Mouse (Mus musculus) left cerebral cortex, postnatal 14 days (tissue): ENCODE data around the gene Thsd1. TPM values are rescaled to one million over a fixed set of nuclear protein-coding genes. Genes with fewer than 3 reads are reported as not detected.

Experiments
- DNase-seq, 2 experiments: peaks; one replicate each; pipeline ENCODE4 v3.0.0; 2021 to 2022; ENCODE audit warnings: low spot score in 2 of 2, mixed read lengths in 1 of 2
- intact Hi-C: fragments of 180-260 bp; cut with DNase I; formaldehyde crosslinking; loops from one replicate; pipeline ENCODE4 v1.15.1; 2025
- long read RNA-seq, 2 experiments: library from polyadenylated mRNA; stranded (forward); transcript quantifications; one replicate each; pipeline ENCODE4 v2.0.0; 2021
- total RNA-seq, 2 experiments: library from RNA; stranded (reverse); gene quantifications; 2 replicates each; pipeline ENCODE4 v1.2.3; 2021

The Thsd1 gene
- 1 to 10 TPM; 5.7 to 5.9 TPM for total RNA-seq
- long read RNA-seq, experiment 1, full-length matches to known transcripts = 3 of 5 reads
- long read RNA-seq, experiment 1, partial matches to known transcripts = 0 of 5 reads
- long read RNA-seq, experiment 1, other reads (novel, unspliced or antisense) = 2 of 5 reads
- long read RNA-seq, experiment 2, full-length matches to known transcripts = 8 of 10 reads
- long read RNA-seq, experiment 2, partial matches to known transcripts = 0 of 10 reads
- long read RNA-seq, experiment 2, other reads (novel, unspliced or antisense) = 2 of 10 reads

DNA sequence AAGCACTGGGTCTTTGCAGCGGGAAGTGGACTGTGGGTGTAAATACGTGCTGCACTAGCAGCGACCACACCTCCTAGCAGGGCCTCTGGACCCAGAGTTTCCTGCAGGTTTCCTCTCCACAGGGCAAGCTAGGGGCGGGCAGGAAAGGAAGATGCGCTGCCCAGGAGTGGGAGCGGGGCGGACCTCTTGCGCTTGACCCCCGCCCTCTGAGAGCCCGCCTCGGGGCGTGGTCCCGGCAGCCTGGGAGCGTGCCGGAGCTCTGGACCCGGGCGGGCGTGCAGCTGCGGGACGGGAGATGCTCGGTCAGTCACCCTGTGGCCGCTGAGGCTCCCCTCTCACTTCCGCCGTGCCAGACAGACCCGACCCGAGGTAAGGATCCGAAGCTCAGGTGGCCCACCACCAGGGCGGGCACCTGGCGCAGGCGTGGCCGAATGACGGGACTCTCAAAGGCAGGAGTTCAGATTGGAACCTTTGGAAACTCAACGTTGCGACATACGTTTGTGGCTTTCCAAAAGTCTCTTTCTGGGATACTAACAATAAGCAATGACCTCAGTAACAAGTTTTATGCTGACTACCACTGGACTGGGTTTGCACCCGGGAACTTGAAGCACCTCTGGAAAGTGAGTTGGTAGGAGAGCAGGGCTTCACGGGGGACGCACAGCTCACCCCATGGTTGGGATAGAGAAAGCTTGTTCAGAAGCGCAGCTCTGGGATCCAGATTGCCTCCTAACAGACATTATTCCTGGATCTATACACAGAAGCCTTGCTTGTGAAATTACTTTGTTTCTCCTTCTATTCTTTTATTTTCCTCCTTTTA is at the start of gene Thsd1:
Thsd1 (plus strand) TSS at position 253 of the 817 bp plus-strand sequence.
- DNase-seq = no peak
- intact Hi-C loops = no loop called here

DNA sequence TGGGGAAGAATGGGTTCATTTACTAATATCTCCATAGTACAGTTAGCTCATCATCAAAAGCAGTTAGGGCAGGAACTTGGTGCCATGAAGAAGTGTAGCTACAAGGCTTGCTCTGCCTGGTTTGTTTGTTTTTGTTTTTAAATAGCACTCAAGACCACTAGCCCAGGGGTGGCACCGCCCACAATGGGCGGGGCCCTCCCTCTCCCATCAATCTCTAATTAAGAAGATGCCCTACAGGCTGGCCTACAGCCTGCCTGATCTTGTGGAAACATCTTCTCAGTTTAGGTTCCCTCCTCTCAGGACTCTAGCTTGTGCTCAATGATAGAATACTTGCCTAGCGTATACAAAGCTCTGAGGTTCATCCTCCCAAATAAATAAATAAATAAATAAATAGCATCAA is 42.2 kb upstream of the Thsd1 start:
- DNase-seq = no peak
- intact Hi-C loops = no loop called here

DNA sequence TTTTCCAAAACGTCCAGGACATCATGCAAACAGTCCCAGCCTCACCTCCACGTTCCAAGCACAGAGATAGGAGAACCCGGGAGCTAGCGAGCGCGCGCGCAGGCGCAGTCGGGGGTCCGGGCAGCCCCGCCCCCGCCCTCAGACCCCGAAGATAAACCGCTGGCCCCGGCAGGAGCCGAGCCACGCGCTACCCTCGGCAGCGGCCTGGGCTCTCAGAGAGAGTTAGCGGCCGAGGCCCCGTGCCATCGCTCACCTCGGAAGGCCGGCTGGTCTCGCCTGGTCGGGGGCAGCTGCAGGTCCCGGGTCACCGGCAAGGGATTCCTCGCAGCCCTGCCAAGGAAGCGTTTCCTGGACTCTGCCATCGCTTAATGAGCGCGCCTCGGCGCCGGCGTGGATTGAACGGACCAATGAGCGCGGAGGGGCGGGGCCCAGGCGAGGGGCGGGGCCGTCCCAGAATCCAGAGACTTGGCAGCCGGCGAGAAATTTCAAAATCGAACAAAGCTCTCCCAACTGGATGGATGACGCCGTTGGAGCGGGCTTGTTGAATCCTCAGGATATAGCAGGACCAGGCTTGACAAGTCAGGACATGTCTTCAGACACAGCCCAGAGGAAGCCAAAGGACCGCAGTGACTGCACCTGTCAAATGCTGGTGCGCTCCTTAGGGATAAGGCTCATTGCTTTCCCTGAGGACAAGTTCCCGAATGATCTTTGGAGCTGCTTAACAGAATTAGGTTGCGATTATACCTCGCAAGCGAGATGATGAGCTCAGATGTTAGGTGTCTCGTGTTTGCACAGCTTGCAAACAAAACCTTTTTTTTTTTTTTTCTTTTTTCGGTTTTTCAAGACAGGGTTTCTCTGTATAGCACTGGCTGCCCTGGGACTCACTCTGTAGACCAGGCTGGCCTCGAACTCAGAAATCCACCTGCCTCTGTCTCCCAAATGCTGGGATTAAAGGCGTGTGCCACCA is 41.4 kb upstream of the Thsd1 start, which contains the start of gene Ckap2:
Ckap2 (minus strand) TSS at position 389 of the 967 bp plus-strand sequence.
- intact Hi-C loops = no loop called here
- peak; percentile 80 to 87 for DNase-seq

DNA sequence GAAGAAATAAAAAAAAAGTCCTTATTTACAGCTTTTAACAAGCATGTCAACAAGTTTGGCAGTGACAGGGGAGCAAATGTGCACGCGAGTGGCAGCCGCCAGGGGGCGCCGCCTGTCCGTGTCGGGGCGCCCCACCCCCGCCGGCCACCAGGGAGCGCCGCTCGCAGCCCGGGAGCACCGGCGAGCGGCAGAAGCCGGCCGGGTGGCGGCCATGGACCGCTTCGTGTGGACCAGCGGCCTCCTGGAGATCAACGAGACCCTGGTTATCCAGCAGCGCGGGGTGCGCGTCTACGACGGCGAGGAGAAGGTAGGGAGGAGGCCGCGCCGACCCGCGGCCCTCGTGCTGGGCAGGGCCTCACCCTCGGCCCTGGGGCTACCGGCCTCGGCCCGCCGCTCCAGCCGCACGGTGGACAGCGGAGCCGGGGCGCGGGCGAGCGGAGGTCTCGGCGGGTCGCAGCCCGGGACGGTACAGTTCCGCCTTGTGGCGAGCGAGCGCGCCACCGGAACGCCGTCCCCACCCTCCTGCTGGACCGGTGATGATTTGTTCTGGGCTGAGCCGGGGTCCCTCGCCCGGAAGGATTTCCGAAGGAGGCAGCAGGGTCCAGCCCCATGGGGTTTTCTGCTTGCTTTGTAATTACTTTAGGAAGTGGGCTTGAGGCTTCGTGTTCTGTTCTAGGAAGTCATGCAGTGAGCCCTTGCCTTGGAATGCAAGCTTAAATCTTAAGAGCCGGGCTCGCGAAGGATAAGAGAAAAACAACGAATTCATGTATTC is 34.3 kb upstream of the Thsd1 start, which contains the start of gene Vps36:
Vps36 (plus strand) TSS at position 150 of the 772 bp plus-strand sequence.
- intact Hi-C loops = loop anchor here (2.0 to 5.0 kb wide), 2 partner anchors 204 to 218 kb away; partner anchors contain the start of genes Mrps31 and Slc25a15
- DNase-seq = peak; percentile 86 to 88

DNA sequence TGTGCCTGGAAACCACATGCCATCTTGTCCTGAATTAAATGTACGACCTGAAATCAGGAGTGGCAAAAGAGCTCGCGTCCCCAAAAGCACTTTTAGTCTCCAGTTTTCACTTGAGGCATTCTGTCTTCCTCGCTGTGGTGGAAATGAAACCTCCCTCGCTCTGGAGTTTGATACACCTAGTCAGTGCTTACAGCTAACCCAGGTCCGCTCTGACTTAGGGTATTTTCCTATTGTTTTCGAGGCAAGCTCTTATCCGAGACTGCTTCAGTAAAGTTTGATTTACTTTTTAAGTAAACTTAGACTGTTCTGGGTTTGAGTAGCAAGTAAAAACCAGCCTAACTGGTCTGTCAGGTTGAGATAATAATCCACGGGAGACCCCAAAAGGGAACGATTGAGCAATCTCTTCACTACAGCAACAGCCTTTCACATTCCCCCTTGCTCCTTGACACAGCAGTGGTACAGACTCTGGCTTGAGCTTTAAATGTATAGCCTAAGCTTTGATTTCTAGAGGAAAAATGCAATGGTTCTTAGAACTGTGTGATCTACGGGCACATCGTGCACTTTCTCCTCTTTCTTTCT is 33.6 kb upstream of the Thsd1 start:
- intact Hi-C loops = loop anchor here (2.0 to 5.0 kb wide), 2 partner anchors 204 to 217 kb away; partner anchors contain the start of genes Mrps31 and Slc25a15
- DNase-seq = no peak

DNA sequence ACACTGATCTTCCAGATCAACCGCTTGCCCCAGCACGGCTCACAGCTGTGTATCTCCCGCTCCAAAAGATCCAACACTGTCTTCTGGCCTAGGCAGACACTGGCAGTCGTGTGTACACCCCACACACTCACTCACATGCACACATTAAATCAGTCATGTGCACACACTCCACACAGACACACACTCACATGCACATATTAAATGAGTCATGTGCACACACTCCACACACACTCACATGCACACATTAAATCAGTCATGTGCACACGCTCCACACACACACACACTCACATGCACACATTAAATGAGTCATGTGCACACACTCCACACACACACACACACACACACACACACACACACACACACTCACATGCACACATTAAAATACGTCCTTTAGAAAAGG is 29.2 kb upstream of the Thsd1 start:
- no peak for DNase-seq
- intact Hi-C loops = no loop called here

DNA sequence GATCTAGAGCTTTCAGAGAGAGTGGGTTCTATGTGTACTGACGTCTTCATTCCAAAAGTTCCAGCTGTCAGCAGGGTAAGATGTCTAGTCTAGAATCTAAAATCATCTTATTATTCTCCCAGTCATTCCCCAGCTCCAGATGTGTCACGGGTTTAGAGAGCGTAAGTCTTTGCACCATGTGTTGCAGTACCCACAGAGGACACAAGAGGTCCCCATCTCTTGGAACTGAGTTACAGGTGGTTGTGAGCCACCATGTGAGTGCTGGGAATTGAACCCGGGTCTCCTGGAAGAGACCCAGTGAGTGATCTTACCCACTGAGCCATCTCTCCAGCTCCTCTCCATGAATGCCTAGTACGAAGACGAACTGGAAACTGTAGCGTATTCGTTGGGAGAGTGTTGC is 27.6 kb upstream of the Thsd1 start:
- no peak for DNase-seq
- intact Hi-C loops = no loop called here

DNA sequence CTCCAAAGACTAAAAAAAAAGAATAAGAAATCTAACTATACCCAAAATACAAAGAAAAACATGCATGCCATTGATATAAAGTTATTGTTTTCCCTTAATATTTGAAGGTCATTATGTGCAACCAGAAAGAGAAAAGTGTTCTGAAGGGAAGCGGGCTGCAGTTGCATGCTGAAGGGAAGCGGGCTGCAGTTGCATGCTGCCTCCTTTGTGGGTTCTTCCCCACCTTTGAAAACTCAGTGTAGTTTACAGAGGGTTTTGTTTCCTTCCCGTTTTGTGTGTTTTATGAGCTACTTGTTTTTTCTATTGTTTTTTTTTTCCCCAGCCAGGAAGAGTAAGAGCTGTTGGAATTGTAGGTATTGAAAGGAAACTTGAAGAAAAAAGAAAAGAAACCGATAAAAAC is 19.6 kb upstream of the Thsd1 start:
- intact Hi-C loops = no loop called here
- DNase-seq = no peak

DNA sequence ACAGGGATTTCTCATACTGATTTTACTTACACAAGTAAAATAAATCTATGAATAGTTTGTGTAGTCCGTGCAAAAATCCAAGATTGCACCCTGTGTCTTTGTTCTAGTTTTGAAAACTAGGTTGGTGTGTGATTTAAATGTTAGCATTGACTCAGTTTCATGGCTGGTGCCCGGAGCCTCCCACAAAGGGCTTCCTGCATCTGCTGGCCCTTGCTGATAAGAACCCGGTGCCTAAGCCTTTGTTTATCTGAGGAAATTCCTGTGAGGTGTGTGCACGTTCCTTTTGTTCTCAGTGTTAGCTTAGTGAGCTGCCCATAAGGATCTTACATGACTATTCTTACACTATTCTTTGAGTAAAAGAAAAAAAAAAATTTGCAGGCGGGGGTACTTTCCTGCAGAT is 18.1 kb upstream of the Thsd1 start:
- intact Hi-C loops = no loop called here

DNA sequence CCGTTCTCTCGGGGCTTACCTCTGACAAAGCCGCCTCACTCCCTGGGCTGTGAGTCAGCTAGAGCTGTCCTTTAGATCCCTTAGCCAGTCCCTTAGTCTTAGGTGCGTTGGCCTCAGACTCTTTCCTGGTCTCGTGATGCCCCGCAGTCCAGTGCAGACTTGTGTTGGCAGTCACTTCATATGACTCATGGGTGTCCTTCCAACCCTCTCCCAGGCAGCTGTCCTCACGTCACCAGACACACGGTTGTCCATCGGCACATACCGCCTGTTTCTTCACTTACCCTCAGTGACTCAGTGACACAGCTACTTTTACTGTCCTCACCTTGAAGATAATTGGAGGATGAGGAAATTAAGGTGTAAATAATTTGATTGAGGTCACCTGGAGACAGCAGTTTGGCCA is 12.3 kb upstream of the Thsd1 start:
- DNase-seq = no peak
- intact Hi-C loops = no loop called here

More for the DNA sequence above, 18.1 kb upstream of the Thsd1 start:
- DNase-seq = no peak

DNA sequence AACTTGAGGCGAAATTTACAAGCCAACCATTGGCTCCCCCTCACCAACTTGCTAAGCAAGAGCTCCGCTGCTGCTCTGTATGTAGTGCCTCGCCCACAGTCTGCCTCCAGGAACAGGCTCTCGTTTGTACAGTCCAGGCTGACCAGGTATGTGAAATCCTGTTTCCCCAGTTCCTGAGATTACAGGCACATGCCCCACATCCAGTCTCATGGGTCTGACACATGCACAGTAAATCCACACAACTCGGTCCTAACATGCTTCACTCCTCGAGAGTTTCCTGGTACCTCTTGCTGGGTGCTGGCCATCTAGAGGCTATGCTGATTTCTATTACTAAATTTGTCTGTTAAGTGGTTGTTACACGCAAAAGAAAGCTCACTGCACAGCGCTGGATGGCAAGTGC is 752 bp upstream of the Thsd1 start:
- no peak for DNase-seq
- intact Hi-C loops = no loop called here

DNA sequence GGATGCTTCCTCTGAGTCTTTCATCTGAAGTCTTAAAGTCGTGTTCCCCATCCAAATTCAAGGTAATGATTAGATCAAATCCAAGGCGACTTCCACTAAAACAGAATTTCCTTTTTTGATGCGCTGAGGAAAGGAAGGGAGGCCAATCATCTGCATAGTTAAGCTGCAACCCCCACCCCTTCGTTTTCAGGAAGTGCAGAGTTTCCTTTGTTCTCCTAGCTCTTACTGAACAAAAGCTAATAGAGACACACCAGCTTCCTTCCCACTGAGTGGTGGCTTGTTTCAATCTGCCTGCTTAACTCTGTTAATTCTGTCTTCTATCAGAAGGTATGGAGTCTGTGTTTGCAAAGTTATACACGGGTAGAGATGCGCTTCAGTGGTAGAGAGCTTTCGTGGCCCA is 1.5 kb downstream of the Thsd1 start:
- intact Hi-C loops = no loop called here

DNA sequence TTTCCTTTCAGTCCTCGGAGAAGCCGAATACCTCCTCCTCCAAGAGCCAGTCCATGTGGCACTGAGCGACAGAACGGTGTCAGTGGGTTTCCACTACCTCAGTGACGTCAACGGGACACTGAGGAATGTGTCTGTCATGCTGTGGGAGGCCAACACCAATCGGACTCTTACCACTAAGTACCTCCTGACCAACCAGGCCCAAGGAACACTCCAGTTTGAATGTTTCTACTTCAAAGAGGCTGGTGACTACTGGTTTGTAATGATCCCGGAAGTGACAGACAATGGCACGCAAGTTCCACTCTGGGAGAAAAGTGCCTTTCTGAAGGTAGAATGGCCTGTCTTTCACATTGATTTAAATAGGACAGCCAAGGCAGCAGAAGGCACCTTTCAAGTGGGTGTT is 15.9 kb downstream of the Thsd1 start:
- no peak for DNase-seq
- intact Hi-C loops = no loop called here

More for the DNA sequence above, 1.5 kb downstream of the Thsd1 start:
- no peak for DNase-seq

DNA sequence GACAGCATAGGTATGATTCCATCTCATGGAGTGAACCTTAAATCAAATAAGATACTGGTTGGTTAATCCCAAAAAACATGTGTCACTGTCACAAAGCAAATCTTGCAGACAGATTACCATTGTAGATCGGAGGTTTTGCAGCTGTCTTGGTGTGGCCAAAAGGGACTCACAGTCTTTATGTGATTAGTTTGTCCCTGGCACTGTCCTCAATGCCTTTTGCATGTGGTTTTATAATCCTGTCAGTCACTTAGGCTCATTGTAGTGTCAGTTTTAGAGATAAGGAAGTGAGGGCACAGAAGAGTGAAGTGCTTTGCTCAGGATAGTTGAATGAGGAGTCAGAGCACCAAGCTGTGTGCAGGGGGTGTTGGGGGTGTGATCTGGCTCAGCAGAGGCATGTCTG is 18.6 kb downstream of the Thsd1 start:
- intact Hi-C loops = no loop called here
- no peak for DNase-seq

DNA sequence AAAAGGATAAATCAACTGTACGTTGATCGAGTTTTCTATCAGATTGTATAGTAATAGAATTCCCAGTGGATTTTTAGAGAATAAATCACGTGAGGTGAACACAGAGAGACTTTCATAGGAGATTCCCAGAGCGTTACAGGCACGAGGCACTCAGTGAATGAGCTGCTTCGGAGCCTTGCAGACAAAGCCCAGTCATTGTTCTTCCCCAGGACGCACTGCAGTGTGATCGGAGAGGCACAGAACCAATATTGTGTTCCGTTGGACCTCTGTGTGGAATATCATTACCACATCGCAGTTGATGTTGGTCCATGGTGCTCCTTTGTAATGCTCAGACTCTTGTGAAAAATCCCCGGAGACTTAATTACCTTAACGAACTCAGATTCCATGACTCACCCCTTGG is 20.8 kb downstream of the Thsd1 start:
- no peak for DNase-seq
- intact Hi-C loops = no loop called here

DNA sequence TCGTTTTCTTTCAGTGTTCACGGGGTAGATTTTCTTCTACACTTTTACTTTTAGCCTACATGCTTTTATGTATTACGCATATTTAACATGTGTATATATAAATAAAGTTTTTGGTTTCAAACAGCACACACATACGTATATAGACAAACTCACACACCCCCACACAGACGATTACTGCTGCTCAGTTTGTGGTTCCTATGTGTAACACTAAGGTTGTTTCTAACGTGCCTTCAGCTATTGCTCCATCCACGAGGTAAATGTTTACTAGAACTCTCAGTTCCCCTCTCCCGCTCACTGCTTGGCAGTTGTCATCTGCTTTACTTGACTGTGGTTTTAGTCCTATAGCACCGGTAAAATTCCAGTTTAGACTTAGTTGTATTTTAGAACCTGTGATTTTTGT is 22.0 kb downstream of the Thsd1 start:
- intact Hi-C loops = no loop called here
- DNase-seq = no peak

DNA sequence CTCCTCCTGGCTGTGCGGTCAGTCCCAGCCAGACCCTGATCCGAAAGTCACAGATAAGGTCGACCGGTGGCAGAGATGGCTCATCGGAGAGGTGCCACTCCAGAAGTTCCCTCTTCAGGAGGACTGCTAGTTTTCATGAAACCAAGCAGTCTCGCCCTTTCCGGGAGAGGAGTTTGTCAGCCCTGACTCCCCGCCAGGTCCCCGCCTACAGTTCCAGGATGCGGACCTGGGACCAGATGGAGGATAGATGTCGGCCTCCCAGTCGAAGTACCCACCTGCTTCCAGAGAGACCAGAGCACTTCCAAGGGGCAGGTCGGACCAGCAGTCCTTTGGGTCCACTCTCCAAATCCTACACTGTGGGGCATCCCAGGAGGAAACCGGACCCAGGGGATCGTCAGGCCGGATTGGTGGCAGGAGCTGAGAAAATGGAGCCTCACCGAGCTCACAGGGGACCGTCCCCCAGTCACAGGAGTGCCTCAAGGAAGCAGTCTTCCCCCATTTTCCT is 31.9 kb downstream of the Thsd1 start:
- no peak for DNase-seq
- intact Hi-C loops = no loop called here

DNA sequence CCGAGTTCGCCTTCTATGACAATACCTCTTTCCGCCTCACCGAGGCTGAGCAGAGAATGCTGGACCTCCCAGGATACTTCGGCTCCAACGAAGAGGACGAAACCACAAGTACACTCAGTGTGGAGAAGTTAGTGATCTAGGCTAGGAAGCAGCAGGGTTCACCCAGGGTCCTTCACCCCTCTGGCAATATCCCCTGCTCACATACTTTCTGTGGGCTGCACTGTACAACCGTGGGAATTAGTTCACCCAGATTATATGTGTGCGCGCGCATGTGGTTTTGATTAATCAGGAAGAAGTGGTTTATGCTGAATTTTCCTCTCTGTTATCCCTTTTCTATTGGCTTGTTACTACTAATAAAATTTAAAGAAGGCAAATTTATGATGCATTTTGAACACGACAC is 32.4 kb downstream of the Thsd1 start:
- DNase-seq = no peak
- intact Hi-C loops = no loop called here
